Mouse (Mus musculus) heart, adult 2 months (tissue): Measurements from ENCODE around the gene Bmpr1b.

ENCODE experiments used
- CTCF ChIP-seq: fragments of 200-600 bp; IDR thresholded peaks from 2 replicates; pipeline ENCODE4 v1.8.1; 2022; ENCODE audit warnings: antibody characterized with exemption, mild to moderate bottlenecking, moderate library complexity
- EP300 ChIP-seq: fragments of 200-500 bp; IDR thresholded peaks from 2 replicates; pipeline ENCODE4 v1.6.1; 2011; ENCODE audit warnings: low read depth, low read length, control low read depth; ENCODE audit not compliant: insufficient read depth
- POLR2A ChIP-seq: fragments of 200-500 bp; IDR thresholded peaks from 2 replicates; pipeline ENCODE4 v1.6.1; 2011; ENCODE audit warnings: mild to moderate bottlenecking, low read depth, low read length, control low read depth; ENCODE audit not compliant: insufficient read depth

GRCm38 (mm10) chr3:141915995-141916394, 253.2 kb downstream of the Bmpr1b start:
- no peak for TF ChIP-seq EP300
- TF ChIP-seq POLR2A = no peak
- TF ChIP-seq CTCF = no peak
